Mouse (Mus musculus) limb, embryonic 15.5 days (tissue): ENCODE results near the gene Ric1. TPM values are rescaled to one million over a fixed set of nuclear protein-coding genes. Genes with fewer than 3 reads are reported as not detected.
"Not testable (repeated sequence)": the region's sequence is repeated elsewhere in the genome, so short reads cannot be mapped to it uniquely, and the experiment has no call there.

Experiments used
- ATAC-seq: fragments of 200-750 bp; cut with Nextera tagmentation; 2 replicates; pipeline ENCODE4 v1.8.0; 2017; ENCODE audit warnings: low read depth, moderate TSS enrichment; ENCODE audit not compliant: insufficient number of reproducible peaks, low FRiP score, low TSS enrichment
- H3K27ac ChIP-seq: fragments of 300-500 bp; sonication (generic); 2 replicates; pipeline ENCODE4 v1.5.1; 2015; ENCODE audit warnings: moderate library complexity, mild to moderate bottlenecking, inconsistent platforms
- H3K27me3 ChIP-seq: fragments of 300-500 bp; sonication (generic); 2 replicates; pipeline ENCODE4 v1.6.1; 2015; ENCODE audit warnings: inconsistent platforms
- H3K36me3 ChIP-seq: fragments of 300-500 bp; sonication (generic); 2 replicates; pipeline ENCODE4 v1.6.1; 2015; ENCODE audit warnings: inconsistent platforms
- H3K4me1 ChIP-seq: fragments of 300-500 bp; sonication (generic); 2 replicates; pipeline ENCODE4 v1.6.1; 2015; ENCODE audit warnings: inconsistent platforms
- H3K4me2 ChIP-seq: fragments of 300-500 bp; sonication (generic); 2 replicates; pipeline ENCODE4 v1.6.1; 2015; ENCODE audit warnings: mild to moderate bottlenecking, inconsistent platforms
- H3K4me3 ChIP-seq: fragments of 300-500 bp; sonication (generic); 2 replicates; pipeline ENCODE4 v1.5.1; 2015; ENCODE audit warnings: mild to moderate bottlenecking, inconsistent platforms
- H3K9ac ChIP-seq: fragments of 300-500 bp; sonication (generic); 2 replicates; pipeline ENCODE4 v1.6.1; 2015; ENCODE audit warnings: inconsistent platforms
- H3K9me3 ChIP-seq: fragments of 300-500 bp; sonication (generic); 2 replicates; pipeline ENCODE4 v1.6.1; 2016; ENCODE audit warnings: inconsistent platforms
- WGBS: fragments of 180-500 bp; shearing (Covaris S2); methylation state at CpG from one replicate; pipeline ENCODE4 v1.1.7; 2015; 5-methylcytosine and 5-hydroxymethylcytosine counted together
- polyA plus RNA-seq: library from polyadenylated mRNA; unstranded; fragments of >200 nt; fragmentation: Nextera tagmentation; extraction: Ambion mirVana; gene quantifications from 2 replicates; pipeline ENCODE4 v1.2.1, GENCODE M21; 2015

Gene Ric1
- polyA plus RNA-seq, 1 experiment from 2014 or later, result 19.8 TPM

DNA sequence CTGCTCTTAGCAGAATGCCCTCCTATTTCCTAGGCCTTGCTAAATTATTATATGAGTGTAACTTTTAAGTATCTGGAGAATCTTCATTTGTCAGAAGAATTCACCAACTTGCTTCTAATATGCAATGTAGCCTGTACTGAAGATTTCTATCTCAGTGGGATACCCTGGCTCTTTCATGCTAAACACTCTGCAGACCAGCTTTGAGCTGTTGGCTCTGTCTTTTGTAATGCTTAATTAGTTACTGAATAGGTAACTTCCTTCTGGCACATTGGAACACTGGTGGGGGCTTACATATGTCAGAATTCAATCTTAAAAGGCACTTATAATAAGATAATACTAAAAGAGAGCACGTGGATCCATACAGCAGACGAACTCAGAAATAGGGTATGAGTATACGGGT, 71.7 kb downstream of the Ric1 start:
- not testable (repeated sequence) for ATAC-seq, H3K4me2 ChIP-seq, H3K4me1 ChIP-seq, H3K4me3 ChIP-seq, H3K27ac ChIP-seq, H3K27me3 ChIP-seq, H3K9ac ChIP-seq, H3K9me3 ChIP-seq
- 82% methylated on average over 3 of the region's 3 CpGs for WGBS
- peaks cover 53% of the 10 kb centered on the region for H3K36me3 ChIP-seq

- WGBS, result 97% methylated on average over 3 of the region's 3 CpGs
Observed at GRCm38 (mm10) chr19:29596276-29596675, 74.2 kb downstream of the Ric1 start.

DNA sequence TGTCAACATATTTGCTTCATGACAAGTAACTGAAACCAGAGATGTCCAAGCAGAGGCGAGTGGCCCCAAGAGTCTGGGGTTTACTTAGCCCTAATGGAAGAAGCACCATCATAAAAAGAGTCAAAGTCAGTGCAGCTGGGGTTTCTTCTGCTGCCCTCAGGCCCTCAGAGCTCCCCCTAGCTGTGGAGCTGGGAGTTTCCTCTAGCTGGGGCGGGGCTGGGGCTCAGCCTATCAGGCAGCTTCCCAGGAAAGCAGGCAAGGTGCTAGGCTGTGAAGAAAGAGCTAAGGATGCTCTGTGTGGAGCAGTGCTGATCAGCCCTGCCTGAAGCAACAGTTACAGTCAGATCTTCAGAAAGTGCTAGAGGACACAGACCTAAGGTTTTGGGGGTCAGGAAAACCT, 74.9 kb downstream of the Ric1 start:
- no peak for ATAC-seq
- H3K4me3 ChIP-seq, result no peak overlapping the region
- no peak overlapping the region for H3K4me2 ChIP-seq
- H3K27ac ChIP-seq, result no peak overlapping the region
- no peaks in the 10 kb centered on the region for H3K9me3 ChIP-seq
- no peaks in the 10 kb centered on the region for H3K27me3 ChIP-seq
- H3K4me1 ChIP-seq, result no peaks in the 10 kb centered on the region
- WGBS, result 91% methylated on average over 2 of the region's 2 CpGs
- H3K36me3 ChIP-seq, result peaks cover 60% of the 10 kb centered on the region
- H3K9ac ChIP-seq, result no peak overlapping the region

More at GRCm38 (mm10) chr19:29596276-29596675, 74.2 kb downstream of the Ric1 start:
- Histone ChIP-seq H3K4me3 (no peak overlapping the region), H3K4me2 (no peak overlapping the region), H3K9ac (no peak overlapping the region), H3K4me1 (no peaks in the 10 kb centered on the region), H3K27me3 (no peaks in the 10 kb centered on the region), H3K9me3 (no peaks in the 10 kb centered on the region), H3K36me3 (peaks cover 60% of the 10 kb centered on the region), H3K27ac (no peak overlapping the region)
- no peak for ATAC-seq

DNA sequence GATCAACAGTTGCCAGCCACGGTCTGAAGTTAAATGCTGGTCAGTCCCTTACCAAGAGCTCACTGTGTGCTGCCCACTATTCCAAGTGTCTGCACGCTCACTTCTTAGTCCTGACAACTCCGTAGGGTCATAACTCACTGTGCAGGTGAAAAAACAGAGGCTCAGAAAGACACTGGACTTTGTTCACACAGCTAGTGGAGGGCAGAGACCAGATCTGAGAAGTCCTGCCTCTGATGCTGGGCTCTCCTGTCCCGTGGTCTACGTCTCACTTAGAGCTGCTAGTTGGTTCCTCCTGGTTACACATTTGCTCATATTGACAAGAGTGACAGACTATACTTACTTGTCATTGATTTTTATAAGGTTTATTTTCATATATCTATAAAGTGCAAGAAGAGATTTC, 76.9 kb downstream of the Ric1 start:
- H3K9ac ChIP-seq, result no peak overlapping the region
- H3K27me3 ChIP-seq, result no peaks in the 10 kb centered on the region
- 93% methylated on average over 5 of the region's 5 CpGs for WGBS
- peaks cover 77% of the 10 kb centered on the region for H3K36me3 ChIP-seq
- no peaks in the 10 kb centered on the region for H3K9me3 ChIP-seq
- no peaks in the 10 kb centered on the region for H3K4me1 ChIP-seq
- no peak overlapping the region for H3K27ac ChIP-seq
- ATAC-seq, result no peak
- no peak overlapping the region for H3K4me3 ChIP-seq
- H3K4me2 ChIP-seq, result no peak overlapping the region

DNA sequence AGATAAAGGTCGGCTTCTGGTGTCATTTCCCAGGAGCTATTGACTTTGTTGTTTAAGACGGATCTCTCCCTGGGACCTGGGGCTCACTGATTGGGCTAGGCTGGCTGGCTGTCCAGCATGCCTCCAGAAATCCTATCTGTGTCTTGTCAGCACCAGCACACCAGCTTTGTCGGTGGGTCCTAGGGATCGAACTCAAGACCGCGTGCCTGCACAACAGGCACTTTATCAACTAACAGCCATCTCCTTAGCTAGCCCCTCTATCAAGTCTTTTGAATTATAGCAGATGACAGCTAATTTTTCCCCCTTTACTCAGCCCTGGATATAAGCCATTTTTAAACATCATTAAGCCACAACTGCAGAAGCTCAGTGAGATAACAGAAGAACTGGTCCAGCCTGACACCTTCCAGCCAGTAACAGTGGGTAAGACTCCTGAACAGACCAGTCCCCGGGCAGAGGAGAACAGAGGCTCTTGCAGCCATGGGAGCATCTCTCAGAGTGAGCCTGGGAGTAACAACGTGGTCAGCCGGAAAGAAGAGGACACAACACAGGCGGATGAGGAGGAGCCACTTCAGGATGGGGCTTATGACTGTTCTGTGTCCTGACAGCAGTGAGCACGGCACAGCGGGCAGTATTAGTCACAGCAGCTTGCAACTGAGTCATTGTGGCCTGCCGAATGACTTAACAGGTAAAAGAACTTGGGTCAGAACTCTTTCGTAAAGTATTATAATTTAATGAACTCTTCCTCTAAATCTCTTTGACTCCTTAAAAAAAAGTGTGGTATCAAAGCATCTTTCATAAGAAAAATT, 81.7 kb downstream of the Ric1 start:
- Histone ChIP-seq H3K36me3 (peaks cover 46% of the 10 kb centered on the region), H3K4me1 (no peaks in the 10 kb centered on the region), H3K27me3 (no peaks in the 10 kb centered on the region), H3K27ac (no peak overlapping the region), H3K4me3 (no peak overlapping the region), H3K4me2 (no peak overlapping the region), H3K9me3 (no peaks in the 10 kb centered on the region), H3K9ac (no peak overlapping the region)
- ATAC-seq, result no peak
- WGBS, result 85% methylated on average over 14 of the region's 14 CpGs

DNA sequence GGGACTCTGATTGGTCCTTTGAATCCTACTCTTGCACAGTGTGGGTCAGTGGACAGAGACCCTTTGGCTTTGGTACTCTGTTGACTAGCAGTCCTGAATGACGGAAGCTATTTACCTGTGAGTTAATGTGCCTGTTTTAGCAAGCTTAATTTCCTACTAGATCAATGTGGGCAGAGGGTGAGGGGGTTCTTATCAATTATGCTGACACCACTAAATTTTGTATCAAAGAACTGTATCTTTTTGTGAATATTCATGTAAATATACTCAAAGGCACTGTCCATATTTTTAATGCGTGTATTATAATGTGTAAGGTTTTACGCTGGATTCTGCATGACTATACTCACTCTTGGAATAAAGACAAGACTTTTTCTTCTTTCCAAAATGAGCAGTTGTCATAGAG, 82.6 kb downstream of the Ric1 start:
- Histone ChIP-seq H3K4me3 (no peak overlapping the region), H3K9ac (no peak overlapping the region), H3K27me3 (no peaks in the 10 kb centered on the region), H3K36me3 (peaks cover 39% of the 10 kb centered on the region), H3K4me2 (no peak overlapping the region), H3K4me1 (no peaks in the 10 kb centered on the region), H3K27ac (no peak overlapping the region), H3K9me3 (no peaks in the 10 kb centered on the region)
- no peak for ATAC-seq
- WGBS, result 93% methylated on average over 3 of the region's 3 CpGs

- H3K4me2 ChIP-seq, result no peak overlapping the region
- no peak overlapping the region for H3K9ac ChIP-seq
- H3K9me3 ChIP-seq, result no peaks in the 10 kb centered on the region
- WGBS, result 84% methylated on average over 4 of the region's 4 CpGs
- ATAC-seq, result no peak
- no peak overlapping the region for H3K4me3 ChIP-seq
- H3K27me3 ChIP-seq, result no peaks in the 10 kb centered on the region
- no peaks in the 10 kb centered on the region for H3K4me1 ChIP-seq
- H3K27ac ChIP-seq, result no peak overlapping the region
- peaks cover 43% of the 10 kb centered on the region for H3K36me3 ChIP-seq
Observed at GRCm38 (mm10) chr19:29607521-29607920, 85.4 kb downstream of the Ric1 start.

- Histone ChIP-seq H3K9me3 (no peaks in the 10 kb centered on the region), H3K27me3 (no peaks in the 10 kb centered on the region), H3K36me3 (peaks cover 44% of the 10 kb centered on the region), H3K9ac (no peak overlapping the region), H3K27ac (no peak overlapping the region), H3K4me3 (no peak overlapping the region), H3K4me2 (no peak overlapping the region), H3K4me1 (no peaks in the 10 kb centered on the region)
- no peak for ATAC-seq
- whole genome bisulfite sequencing, result 85% methylated on average over 4 of the region's 4 CpGs
Observed at GRCm38 (mm10) chr19:29608212-29608611, 86.1 kb downstream of the Ric1 start.

DNA sequence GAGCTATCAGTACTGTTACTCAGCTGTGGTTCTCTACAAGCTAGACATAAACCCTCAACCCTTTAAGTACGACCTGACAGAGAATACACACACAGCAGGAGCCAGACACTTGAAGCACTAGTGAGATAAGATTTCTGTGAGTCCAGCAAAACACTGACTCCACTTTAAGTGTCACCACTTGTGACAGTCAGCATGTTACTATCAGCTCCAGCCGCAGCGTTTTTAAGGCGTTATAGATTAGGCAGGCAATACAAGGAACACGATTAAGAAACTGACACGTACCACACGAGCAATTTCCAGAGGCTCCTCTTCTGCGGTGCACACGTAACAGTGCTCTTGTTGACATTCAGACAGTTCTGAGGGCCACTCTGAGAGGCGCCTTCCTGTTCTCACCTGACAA, 88.8 kb downstream of the Ric1 start:
- no peaks in the 10 kb centered on the region for H3K4me1 ChIP-seq
- no peaks in the 10 kb centered on the region for H3K27me3 ChIP-seq
- 91% methylated on average over 10 of the region's 10 CpGs for WGBS
- H3K9me3 ChIP-seq, result no peaks in the 10 kb centered on the region
- H3K36me3 ChIP-seq, result peaks cover 48% of the 10 kb centered on the region
- ATAC-seq, result no peak
- no peak overlapping the region for H3K9ac ChIP-seq
- no peak overlapping the region for H3K4me3 ChIP-seq
- no peak overlapping the region for H3K4me2 ChIP-seq
- H3K27ac ChIP-seq, result no peak overlapping the region

GRCm38 (mm10) chr19:29612102-29612501, 90.0 kb downstream of the Ric1 start:
- Histone ChIP-seq H3K36me3 (peaks cover 48% of the 10 kb centered on the region), H3K4me1 (no peaks in the 10 kb centered on the region), H3K9ac (no peak overlapping the region), H3K4me2 (no peak overlapping the region), H3K27me3 (no peaks in the 10 kb centered on the region), H3K27ac (no peak overlapping the region), H3K9me3 (no peaks in the 10 kb centered on the region), H3K4me3 (no peak overlapping the region)
- no peak for ATAC-seq
- WGBS, result 79% methylated on average over 2 of the region's 2 CpGs

GRCm38 (mm10) chr19:29641055-29641454, 119.0 kb downstream of the Ric1 start:
- no peak for ATAC-seq
- Histone ChIP-seq H3K36me3 (peaks cover 19% of the 10 kb centered on the region; the same call in 1 of the 2 replicates), H3K27me3 (no peaks in the 10 kb centered on the region), H3K4me3 (peak overlapping the region; percentile 16; the same call in 1 of the 2 replicates), H3K4me1 (peaks cover 11% of the 10 kb centered on the region; the same call in 1 of the 2 replicates), H3K4me2 (peak overlapping the region; percentile 35; the same call in 1 of the 2 replicates), H3K27ac (peak overlapping the region; percentile 28; the same call in 1 of the 2 replicates), H3K9ac (no peak overlapping the region), H3K9me3 (no peaks in the 10 kb centered on the region)
- 20% methylated on average over 9 of the region's 9 CpGs for WGBS

DNA sequence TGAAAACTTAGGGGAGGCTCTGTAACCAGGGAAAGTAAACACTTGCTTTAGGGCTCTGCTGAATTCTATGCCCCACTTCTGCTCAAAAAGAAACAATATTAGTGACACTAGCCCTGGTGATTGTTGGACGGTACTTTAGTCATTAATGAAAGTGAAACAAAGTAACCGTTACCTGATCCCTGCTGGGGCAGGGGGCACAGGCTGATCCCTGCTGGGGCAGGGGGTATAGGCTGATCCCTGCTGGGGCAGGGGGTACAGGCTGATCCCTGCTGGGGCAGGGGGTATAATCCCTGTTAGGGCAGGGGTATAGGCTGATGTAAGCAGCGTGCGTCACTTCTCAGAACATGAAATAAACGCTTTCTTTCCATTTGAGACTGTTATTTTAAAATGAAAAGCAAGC, 119.4 kb downstream of the Ric1 start:
- Histone ChIP-seq H3K4me2 (0 out of 2 replicates have a peak overlapping the region, but pooled peaks have one; percentile 35), H3K4me1 (peaks cover 11% of the 10 kb centered on the region; the same call in 1 of the 2 replicates), H3K27ac (no peak overlapping the region), H3K27me3 (no peaks in the 10 kb centered on the region), H3K9me3 (no peaks in the 10 kb centered on the region), H3K9ac (no peak overlapping the region), H3K4me3 (no peak overlapping the region), H3K36me3 (peaks cover 15% of the 10 kb centered on the region; the same call in 1 of the 2 replicates)
- no peak for ATAC-seq
- WGBS, result 53% methylated on average over 5 of the region's 5 CpGs
